Mouse (Mus musculus) layer of hippocampus, adult 18-20 months (tissue): ENCODE measurements around the gene Trp73. TPM values are rescaled to one million over a fixed set of nuclear protein-coding genes. Genes with fewer than 3 reads are reported as not detected.

ENCODE experiments used
- DNase-seq, 2 experiments: peaks; one replicate each; pipeline ENCODE4 v3.0.0; 2022; ENCODE audit warnings: low spot score in 2 of 2
- long read RNA-seq: library from polyadenylated mRNA; stranded (forward); transcript quantifications from one replicate; pipeline ENCODE4 v2.0.0, GENCODE M21; 2021
- total RNA-seq, 2 experiments: library from RNA; stranded (reverse); gene quantifications; 2 replicates each; pipeline ENCODE4 v1.2.3; 2021

The Trp73 gene
- 1 to 10 TPM; 1.9 to 2.5 TPM for total RNA-seq
- long read RNA-seq, partial matches to known transcripts: 2 of 3 reads
- long read RNA-seq, other reads (novel, unspliced or antisense): 1 of 3 reads

DNA sequence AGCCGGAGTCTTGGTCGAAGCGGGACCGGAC lies at the start of gene Trp73:
TSS of gene Trp73 (minus strand) at position 27 of the 31 bp plus-strand sequence.
- no peak for DNase-seq

DNA sequence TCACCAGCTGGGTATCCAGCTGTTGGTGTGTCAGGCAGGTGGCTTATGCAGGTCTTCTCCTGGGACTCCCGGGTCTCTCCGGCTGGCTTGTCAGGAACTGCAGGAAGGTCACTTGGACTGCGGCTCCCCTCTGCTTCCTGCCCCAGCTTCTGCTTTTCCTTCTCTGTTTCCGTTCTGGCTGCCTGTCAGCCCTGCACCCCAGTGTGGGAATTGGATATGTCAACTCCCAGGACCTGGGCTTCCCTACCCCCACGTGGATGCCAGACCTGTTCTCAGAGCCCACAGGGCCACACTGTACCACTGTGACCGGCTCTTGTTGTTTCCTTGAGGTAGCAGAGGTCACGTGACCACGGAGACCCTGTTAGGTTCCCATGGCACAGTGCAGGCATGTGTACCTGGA lies 48.9 kb upstream of the Trp73 start:
- DNase-seq: no peak

DNA sequence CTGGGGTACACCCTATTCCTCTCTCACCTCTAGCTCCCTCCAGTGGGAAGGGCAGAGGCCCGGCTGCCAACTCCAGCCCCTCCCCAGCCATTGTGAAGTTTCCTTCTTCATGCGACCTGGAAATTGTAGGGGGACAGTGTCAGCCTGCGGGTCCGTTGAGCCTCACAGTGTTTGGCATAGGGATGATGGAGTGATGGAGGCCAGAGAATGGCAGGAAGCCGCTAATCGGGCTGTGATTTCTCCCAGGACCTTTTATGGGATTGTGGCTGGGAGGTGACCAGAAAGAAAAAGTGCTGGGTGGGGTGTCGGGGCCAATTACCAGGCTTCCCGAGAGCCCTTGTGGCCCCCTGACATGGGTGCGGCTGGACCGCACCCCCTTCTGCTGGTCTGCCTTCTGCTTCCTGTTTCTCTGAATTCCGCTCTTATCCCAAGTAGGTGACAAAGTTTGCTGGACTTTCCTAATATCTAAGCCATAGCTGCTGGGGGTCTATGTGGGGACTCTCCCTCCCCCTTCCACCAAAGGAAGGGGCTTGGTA lies 46.1 kb upstream of the Trp73 start:
- DNase-seq: no peak

DNA sequence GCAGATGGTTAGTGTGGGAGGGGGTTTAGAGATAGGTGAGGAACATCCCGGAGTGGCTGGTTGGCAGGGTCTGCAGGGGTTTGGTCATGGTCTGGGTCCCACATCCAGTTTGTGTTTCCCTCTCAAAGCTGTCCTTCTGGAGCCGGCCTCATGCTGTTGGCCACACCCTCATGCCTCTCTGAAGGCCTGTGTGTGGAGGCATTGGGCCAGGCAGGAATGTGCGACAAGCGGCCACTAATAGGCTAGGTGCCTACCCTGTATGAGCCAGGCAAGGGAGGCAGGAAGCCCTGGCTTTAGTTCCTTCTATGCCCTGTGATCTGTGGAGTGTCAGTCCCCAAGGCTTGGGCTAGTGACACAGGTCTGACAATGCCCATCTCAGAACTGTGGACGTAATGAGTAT lies 45.0 kb upstream of the Trp73 start:
- DNase-seq: no peak

DNA sequence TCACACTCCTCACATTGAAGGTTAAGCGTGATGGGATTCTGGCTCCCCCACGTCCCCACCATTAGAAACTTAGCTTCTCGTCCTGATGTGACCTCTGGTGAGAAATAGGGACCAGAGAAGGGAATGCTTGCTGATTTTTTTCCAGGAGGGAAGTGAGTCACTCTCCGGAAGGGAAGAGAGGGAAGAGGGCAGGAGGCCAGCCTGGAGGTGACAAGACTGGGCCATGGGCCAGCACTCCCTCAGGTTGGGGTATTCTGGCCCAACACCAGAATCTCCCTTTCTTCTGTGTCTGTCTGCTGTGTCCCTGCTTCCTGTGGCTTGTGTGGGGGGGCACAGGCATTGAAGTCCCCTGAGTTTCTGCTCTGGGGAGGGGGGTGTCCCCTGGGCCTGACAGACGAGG lies 43.6 kb upstream of the Trp73 start:
- DNase-seq: no peak

DNA sequence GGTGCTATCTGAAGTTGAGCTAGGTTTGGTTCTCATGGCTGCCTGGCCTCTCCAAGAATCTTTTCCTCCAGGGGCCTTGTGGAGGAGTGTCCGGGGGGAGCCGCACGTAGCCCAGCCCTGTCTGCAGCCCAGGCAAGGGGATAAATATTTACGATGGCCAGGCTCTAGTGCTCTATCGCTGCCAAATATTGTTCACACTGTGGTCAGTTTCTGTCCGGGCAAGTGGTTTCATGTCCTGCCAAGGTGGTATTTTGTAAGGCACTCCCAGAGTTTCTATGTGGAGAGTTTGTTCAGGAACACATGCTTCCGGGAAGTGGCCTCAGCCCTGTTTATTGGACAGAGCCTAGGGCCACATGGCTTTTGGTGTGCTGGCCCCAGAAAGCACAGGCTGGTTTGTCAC lies 41.0 kb upstream of the Trp73 start:
- no peak for DNase-seq

DNA sequence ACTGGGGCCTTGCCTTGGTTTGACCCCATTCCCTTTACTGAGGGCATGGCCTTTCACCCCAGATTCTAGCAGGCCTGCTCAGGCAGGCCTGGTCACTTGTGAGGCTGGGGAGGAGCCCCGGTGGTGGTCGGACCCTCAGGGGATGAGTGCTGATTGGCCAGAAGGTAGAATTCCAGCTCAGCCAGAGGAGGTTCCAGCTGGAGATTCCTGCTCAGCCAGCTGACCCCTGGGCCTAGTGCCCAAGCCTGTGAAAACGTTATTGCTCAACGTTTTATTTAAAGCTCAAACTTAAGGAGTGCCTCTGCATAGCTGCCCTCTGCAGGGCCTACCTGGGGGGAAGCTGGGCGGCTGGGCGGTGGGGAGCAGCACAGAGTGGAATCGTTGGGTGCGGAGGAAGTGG lies 37.2 kb upstream of the Trp73 start:
- DNase-seq: no peak

DNA sequence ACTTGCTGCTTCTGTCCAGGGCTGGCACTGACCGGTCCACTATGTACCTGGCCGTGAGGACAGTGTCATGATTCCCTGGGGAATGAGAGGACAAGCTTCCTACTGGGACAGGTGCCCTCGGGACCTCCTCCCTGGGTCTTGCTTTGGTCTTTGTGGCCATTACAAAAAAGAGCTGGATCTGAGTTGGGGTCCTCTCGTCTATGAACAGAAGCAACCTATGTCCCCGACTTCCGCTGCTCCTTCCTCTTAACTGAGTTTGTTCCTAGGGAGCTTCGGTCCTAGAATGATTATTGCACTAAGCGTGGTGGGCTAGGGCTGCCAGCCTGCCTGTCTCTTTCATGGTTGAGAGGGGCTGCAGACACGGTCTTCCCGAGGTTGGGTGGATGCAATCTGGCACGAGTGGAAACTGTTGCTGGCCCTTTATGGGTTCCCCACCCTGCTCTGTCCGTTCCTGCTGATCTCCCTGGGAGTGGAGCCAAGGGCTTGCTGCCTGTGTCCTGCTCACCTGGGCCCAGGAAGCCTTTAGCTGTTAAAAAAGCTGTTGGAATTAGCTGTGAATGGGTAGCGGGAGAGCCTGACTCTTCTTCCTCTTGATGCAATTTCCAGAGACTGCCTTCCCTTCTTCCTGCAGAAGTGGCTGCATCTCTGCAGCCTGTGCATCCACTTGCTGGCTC lies 32.1 kb upstream of the Trp73 start:
- DNase-seq: no peak

DNA sequence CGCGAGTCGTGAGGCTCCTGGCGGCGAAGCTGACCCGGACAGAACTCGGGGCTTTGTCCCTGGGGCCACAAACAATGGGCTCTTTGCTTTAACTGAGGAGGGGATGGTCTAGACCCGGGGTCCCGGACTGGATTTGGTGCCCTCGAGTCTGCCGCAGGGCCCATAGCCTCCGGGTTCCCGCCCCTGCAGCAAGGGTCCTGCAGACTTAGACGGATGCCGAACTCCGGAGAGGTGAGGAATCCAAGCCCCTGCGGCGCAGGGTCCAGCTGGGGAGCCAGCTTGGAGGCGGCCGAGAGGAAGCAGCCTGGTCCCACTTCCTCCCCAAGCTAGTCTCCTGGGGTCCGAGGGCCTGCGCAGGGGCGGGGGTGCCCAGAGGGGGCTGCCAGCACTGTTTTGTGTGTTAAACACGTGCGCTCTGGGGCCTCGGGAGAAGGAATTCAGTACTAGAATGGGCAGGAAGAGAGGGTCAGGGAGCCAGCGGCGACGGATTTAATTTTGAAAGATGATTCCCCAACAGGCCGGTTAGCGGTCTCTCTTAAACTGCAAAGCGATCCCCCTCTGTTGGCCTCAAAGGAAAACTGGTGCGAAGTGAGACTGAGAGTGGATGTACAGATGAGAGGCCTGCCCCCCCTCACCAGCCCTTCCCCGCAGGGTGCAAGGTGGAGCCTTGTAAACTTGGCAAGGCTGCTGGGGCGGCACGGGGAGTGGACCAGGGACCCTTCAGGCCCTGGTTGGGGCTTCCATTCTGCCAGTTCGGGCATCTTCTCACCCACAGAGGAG lies 31.3 kb upstream of the Trp73 start:
- DNase-seq: no peak

DNA sequence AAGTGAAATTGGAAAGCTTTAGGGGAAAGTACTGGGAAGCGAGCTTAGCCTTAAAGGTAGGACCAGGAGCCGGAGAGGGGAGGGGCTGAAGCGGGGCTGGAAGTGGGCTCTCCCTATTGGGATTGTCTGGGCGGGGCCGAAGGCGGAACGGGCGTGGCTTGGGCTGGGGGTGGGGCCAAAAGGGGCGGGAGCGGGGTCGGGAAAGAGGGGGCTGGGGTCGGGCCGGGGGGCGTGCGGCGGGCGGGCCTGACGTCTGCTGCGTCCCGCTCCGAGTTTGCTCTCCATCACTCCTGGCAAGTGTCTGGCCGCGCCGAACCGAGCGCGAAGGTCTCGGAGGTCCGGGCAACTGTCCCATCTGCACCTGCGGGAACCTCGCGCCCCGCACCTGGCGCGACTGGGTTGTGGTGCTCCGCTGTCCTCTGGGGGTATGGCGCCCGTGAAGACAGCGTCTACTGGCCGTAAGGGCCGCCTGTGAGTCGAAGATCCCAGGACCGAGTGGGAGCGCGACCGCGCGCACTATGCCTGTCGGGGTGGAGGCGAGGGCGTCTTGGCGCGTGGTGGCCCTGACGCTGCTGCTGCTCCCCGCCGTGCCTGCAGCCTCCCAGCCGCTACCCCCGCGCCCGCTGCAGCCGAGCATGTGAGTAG lies 30.6 kb upstream of the Trp73 start, which contains the start of gene Megf6:
TSS of gene Megf6 (plus strand) at position 225 of the 645 bp plus-strand sequence.
- DNase-seq: no peak

DNA sequence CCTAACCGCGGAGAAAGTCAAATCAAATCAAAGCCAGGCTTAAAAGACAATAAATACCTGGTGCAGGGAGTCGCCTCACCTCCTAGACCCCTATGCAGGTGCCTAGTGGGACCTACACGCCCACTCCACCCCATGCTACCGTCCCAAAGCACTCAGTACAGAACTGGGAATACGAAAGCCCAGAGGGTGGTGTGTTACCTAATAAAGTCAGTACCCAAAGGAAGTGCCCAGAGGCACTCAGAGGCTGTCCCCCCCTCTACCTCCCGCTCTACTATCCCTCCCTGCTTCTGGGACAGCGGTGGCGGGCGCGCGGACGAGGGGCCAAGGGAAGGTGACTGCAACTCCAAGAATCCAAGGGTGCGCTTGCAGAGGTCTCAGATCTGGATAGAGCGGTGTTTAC lies 30.0 kb upstream of the Trp73 start:
- DNase-seq: no peak

DNA sequence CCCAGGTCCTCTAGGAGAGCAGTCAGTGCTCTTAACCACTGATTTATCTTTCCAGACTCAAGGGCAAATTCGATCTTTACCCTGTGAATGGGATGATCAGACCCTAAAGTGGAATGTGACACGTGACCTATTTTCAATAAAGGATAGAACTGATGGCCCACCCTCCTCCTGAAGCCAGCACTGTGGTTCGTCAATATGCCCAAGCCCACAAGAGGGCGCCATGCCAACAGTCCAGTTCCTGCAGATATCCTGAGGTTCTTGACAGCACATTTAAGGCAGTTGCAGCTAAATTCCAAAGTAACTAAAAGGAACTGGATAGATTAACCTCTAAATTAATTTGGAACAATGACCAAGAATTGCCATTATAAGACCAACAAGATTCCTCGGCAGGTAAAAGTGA lies 27.0 kb upstream of the Trp73 start:
- DNase-seq: peak in 1 of 2 experiments; percentile 52

DNA sequence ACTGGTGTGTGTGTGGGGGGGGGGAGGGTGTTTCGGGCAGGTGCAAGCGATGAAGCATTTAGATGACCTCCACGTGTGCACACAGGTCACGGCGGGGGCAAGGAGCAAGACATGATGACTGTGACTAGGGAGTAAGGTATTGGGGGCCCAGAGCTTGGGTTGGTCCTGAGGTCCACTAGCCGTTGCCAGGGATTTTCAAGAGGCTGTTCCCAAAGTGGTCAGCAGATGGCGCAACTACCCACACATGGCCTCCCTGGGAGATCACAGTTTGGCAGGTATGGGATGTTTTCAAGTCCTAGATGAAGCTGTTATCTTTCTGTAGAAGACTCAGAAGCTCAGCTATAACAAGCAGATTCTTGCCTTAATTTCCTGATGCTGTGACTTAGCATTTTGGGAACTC lies 23.3 kb upstream of the Trp73 start:
- peak in 1 of 2 experiments; percentile 79 for DNase-seq

DNA sequence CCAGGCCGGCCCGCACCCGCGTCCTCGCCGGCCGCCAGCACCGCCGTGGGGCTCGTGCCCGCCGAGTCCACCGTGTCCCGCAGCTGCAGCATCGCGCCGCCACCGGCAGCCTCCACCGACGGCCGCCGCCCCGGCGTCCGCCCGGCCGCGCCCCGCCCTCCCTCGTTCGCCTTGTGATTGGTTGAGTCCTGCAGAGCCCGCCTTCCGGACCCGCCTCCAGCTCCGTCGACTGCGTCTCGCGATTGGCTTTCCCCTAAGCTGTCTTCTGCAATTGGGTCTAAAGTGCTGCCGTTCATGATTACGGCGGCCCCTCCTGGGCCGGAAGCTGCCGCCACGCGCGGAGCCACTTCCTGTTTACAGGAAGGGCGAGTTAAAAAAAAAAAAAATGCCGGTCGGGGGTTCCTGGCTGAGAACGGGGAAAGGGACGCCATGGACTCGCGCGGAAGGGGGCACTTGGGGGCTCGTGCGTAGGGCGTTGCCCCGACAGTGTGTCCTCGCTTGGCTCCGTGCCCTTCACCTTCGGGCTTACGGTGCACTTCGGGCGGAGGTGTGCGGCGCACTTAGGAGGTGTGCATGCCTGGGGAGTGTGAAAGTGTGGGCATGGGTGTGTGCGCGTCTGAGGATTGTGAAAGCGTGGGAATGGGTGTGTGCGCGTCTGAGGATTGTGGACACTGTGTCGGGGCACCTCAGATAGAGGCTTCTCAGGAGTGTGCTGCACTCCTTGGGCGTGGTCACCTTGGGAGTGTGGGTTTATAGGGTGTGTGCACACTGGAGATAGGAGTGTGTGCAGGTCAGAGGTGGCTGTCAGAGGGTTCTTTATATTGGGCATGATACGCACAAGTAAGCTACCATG lies 20.8 kb upstream of the Trp73 start, which contains the start of gene Tprgl:
TSS of gene Tprgl (minus strand) at position 129 of the 853 bp plus-strand sequence.
- DNase-seq: peak; percentile 95 to 98

DNA sequence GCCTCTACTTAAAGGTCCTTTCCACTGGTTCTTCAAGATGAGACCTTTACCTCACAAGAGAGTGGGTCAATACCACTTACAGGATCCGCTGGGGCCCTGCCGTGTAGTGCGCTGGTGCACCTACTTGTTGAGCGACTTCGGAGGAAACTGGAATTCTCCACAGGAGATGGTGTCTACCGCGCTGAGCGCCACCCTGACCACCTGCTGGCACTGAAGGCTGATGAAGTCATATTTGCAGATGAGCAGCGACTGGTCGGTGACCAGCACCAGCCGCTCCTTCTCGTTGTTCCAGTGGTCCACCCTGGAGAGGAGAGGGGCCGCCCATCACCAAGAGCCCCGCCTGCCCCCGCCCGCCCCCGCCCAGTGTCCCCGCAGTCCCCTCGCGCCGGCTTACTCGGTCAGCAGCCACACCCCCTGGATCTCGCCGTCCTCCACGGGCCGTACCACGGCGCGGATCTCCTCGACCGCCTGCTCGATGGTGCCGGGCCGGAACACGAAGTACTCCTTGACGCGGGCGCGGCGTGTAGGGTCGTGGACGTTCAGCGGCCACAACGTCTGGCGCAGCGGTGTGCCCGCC lies 20.0 kb upstream of the Trp73 start:
- DNase-seq: peak in 1 of 2 experiments; percentile 37

DNA sequence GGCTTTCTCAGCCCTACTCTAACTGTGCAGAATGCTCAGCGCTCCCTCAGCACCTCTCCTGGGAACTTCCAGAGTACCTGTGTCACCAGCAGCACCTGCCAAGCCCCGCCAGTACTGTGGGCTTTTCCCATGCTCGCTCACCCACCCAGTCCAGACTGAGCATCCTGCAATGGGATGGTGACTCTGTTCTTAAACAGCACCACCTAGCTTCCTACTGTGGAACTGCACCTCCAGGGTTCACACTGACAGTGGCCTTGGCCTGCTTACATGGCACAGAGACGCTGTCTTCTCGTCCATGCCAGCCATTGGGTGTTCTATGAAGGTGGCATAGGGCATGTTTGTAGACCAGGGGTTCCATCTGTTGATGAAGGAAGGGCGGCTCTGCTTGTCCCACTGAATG lies 19.0 kb upstream of the Trp73 start:
- DNase-seq: peak; percentile 70 to 92

DNA sequence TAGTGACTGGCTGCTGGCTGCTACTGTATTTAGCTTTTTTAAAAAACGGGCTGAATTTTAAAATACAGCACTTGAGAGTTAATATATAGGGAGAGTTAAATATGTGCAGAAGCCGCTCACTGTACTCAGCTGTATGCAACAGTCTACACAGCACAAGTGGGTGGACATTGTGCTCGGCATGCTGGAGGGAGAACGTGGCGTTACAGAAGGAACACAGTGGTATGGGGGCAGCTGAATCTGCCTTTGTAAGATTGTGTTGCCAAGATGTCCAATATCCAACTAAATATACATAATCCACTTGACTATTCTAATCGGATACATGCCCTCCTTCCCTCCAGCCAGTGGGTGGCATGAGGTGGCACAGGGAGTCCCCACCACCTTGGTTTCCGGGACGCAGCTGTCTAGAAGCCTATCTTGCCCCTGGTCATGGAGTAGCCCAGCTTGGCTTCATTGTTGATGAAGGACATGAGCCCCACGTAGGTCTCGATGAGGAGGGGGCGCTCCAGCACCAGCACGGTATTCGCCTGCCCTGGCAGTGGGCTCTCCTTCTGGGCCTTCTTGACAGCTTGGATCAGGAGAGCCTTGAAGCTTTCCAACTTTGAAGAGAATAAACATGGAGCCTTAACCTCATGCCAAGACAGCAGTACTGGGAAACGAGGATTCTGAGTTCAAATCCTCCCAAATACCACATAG lies 18.1 kb upstream of the Trp73 start:
- DNase-seq: peak in 1 of 2 experiments; percentile 45

DNA sequence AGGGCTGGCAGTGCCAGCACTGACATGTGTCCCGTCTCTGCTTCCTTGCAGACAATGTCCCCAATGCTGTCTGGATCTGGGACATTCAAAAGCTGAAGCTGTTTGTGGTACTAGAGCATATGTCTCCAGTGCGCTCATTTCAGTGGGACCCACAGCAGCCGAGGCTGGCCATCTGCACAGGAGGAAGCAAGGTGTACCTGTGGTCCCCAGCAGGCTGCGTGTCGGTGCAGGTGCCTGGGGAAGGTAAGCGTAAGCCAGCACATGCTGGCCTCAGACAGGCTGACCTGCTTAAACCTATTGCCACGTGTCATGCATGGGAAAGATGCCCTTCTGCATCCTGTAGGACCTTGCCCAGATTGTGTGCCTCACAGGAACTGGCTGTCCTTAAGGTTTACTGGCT lies 16.0 kb upstream of the Trp73 start:
- no peak for DNase-seq

DNA sequence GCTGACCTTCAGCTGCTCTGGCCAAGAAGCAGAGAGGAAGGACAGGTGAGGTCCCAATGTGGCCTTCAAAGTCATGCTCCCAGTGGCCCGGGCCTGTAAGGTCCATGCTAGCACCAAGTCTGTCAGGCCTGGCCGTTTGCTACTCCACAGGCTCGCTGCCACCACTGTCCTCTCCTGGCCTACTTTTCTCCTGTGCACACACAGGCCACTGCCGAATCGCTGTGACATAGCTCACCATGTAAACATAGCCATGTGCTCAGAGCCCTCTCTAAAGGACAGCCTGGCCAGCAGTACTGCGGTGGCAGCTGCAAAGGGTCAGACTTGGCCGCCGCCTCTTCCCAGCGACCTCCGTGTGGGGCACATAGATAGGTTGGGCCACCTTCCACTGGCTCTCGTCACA lies 14.1 kb upstream of the Trp73 start:
- DNase-seq: no peak

DNA sequence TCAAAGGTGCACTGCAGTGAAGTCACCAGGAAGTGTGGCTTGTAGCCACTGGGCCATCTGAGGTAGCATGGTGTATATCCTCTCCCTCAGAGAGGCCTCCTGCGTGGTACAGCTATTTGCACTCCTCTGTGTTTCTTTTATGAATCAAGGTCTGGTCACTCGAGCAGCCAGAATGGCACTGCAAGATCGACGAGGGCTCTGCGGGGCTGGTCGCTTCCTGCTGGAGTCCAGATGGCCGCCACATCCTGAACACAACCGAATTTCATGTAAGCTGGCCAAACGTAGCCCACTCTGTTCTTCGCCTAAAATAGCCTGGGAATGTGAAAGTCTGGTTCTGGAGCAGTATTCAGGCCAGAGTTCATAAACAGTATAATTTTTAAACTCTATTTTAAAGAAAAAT lies 6.3 kb upstream of the Trp73 start:
- DNase-seq: no peak

DNA sequence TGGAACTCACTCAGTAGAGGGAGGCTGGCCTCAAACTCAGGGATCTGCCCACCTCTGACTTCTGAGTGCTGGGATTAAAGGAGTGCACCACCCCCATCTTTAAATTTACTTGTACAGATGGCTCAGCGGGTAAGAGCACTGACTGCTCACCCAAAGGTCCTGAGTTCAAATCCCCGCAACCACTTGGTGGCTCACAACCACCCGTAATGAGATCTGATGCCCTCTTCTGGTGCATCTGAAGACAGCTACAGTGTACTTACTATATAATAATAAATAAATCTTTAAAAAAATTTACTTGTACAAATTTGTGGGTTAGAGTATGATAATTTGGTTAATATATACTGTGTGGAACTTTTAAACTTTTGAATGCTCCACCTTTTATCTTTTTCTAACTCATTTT lies 4.7 kb upstream of the Trp73 start:
- DNase-seq: no peak
